Mouse (Mus musculus) midbrain, embryonic 11.5 days (tissue): Measurements from ENCODE around the gene Rasgrf1. TPM values are rescaled to one million over a fixed set of nuclear protein-coding genes. Genes with fewer than 3 reads are reported as not detected.

Experiments used
- ATAC-seq: fragments of 200-750 bp; cut with Nextera tagmentation; 2 replicates; pipeline ENCODE4 v1.8.0; 2017; ENCODE audit warnings: moderate TSS enrichment, moderate library complexity; ENCODE audit not compliant: low FRiP score
- DNase-seq: peaks from one replicate; pipeline ENCODE4 v3.0.0; 2015; ENCODE audit warnings: low spot score; ENCODE audit errors: missing footprints
- H3K27ac ChIP-seq: fragments of 300-500 bp; sonication (generic); 2 replicates; pipeline ENCODE4 v1.5.1; 2014; ENCODE audit warnings: low read depth, low read length
- H3K27me3 ChIP-seq: fragments of 300-500 bp; sonication (generic); 2 replicates; pipeline ENCODE4 v1.6.1; 2014; ENCODE audit warnings: mild to moderate bottlenecking, low read length, moderate library complexity, mixed read lengths; ENCODE audit not compliant: control insufficient read depth, insufficient read depth
- H3K36me3 ChIP-seq: fragments of 300-500 bp; sonication (generic); 2 replicates; pipeline ENCODE4 v1.6.1; 2014; ENCODE audit warnings: mild to moderate bottlenecking, low read length, moderate library complexity, mixed read lengths; ENCODE audit not compliant: control insufficient read depth, insufficient read depth
- H3K4me1 ChIP-seq: fragments of 300-500 bp; sonication (generic); 2 replicates; pipeline ENCODE4 v1.6.1; 2014; ENCODE audit warnings: low read length; ENCODE audit not compliant: control insufficient read depth, insufficient read depth
- H3K4me2 ChIP-seq: fragments of 300-500 bp; sonication (generic); 2 replicates; pipeline ENCODE4 v1.6.1; 2014; ENCODE audit warnings: mild to moderate bottlenecking, moderate library complexity
- H3K4me3 ChIP-seq: fragments of 300-500 bp; sonication (generic); 2 replicates; pipeline ENCODE4 v1.5.1; 2014; ENCODE audit warnings: low read depth, low read length
- H3K9ac ChIP-seq: fragments of 300-500 bp; sonication (generic); 2 replicates; pipeline ENCODE4 v1.6.1; 2014; ENCODE audit warnings: low read length
- H3K9me3 ChIP-seq: fragments of 300-500 bp; sonication (generic); 2 replicates; pipeline ENCODE4 v1.6.1; 2016; ENCODE audit warnings: low read length; ENCODE audit not compliant: control insufficient read depth
- WGBS: fragments of 180-500 bp; shearing (Covaris S2); extraction: QIAGEN DNeasy Blood & Tissue Kit; methylation state at CpG from one replicate; pipeline ENCODE4 v1.1.7; 2014; 5-methylcytosine and 5-hydroxymethylcytosine counted together
- polyA plus RNA-seq: library from polyadenylated mRNA; unstranded; fragments of >200 nt; fragmentation: Nextera tagmentation; extraction: Ambion mirVana; gene quantifications from 2 replicates; pipeline ENCODE4 v1.2.1, GENCODE M21; 2014

The Rasgrf1 gene
- polyA plus RNA-seq, 1 experiment from 2014 or later, result 0.18 TPM

DNA sequence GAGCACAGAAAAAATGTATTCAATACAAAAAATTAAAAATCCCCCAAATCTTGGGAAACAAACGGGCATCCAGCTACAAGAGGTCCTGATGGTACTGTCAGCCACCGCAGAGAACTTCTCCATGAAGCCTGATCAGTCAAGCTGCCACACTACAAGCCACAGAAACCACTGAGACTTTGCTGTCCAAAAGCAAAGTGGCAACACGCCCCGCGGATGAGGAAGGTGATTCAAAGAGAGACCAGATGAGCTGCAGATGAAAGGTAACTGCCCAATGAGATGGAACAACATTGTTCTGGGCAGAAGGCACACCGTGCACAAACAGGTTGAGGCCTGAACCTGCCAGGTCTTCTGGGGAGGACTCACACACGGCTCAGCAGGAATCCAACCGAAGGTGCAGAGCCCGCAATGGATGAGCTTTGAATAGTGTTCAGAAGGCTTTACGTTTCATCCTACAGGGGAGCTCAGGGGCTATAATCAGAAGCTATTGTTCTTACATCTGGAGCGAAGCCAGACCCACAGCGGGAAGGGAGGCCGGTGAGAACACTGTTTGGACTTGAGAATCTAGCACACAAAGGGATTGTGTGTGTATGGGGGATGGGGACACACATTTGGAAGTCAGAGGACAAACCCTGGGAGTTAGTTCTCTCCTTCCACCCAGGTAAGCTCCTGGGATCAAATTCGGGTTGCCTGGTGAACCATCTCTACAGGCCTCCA lies 9.4 kb upstream of the Rasgrf1 start:
- Histone ChIP-seq H3K4me2 (no peak overlapping the region), H3K4me1 (no peaks in the 10 kb centered on the region), H3K9me3 (no peaks in the 10 kb centered on the region), H3K9ac (no peak overlapping the region), H3K4me3 (no peak overlapping the region), H3K27me3 (no peaks in the 10 kb centered on the region; the same call in 1 of the 2 replicates), H3K27ac (no peak overlapping the region), H3K36me3 (no peaks in the 10 kb centered on the region)
- 30% methylated on average over 14 of the region's 14 CpGs for WGBS
- DNase-seq, result peak; percentile 70
- no peak for ATAC-seq

GRCm38 (mm10) chr9:89901184-89901583 lies 8.5 kb upstream of the Rasgrf1 start:
- no peak overlapping the region for H3K27ac ChIP-seq

GRCm38 (mm10) chr9:89902813-89903212 lies 6.9 kb upstream of the Rasgrf1 start:
- 76% methylated on average over 2 of the region's 2 CpGs for WGBS
- no peak overlapping the region for H3K4me2 ChIP-seq
- no peak overlapping the region for H3K9ac ChIP-seq
- peak; percentile 23 for DNase-seq
- H3K27me3 ChIP-seq, result peaks cover 15% of the 10 kb centered on the region
- H3K36me3 ChIP-seq, result no peaks in the 10 kb centered on the region
- no peak overlapping the region for H3K27ac ChIP-seq
- no peak for ATAC-seq
- no peaks in the 10 kb centered on the region for H3K4me1 ChIP-seq
- no peak overlapping the region for H3K4me3 ChIP-seq
- no peaks in the 10 kb centered on the region for H3K9me3 ChIP-seq

More at GRCm38 (mm10) chr9:89901184-89901583, 8.5 kb upstream of the Rasgrf1 start:
- Histone ChIP-seq H3K4me3 (no peak overlapping the region), H3K4me2 (no peak overlapping the region), H3K36me3 (no peaks in the 10 kb centered on the region), H3K4me1 (no peaks in the 10 kb centered on the region), H3K9me3 (no peaks in the 10 kb centered on the region), H3K27me3 (no peaks in the 10 kb centered on the region; the same call in 1 of the 2 replicates), H3K9ac (no peak overlapping the region)
- ATAC-seq, result no peak
- no peak for DNase-seq
- WGBS, result 73% methylated on average over 4 of the region's 4 CpGs

DNA sequence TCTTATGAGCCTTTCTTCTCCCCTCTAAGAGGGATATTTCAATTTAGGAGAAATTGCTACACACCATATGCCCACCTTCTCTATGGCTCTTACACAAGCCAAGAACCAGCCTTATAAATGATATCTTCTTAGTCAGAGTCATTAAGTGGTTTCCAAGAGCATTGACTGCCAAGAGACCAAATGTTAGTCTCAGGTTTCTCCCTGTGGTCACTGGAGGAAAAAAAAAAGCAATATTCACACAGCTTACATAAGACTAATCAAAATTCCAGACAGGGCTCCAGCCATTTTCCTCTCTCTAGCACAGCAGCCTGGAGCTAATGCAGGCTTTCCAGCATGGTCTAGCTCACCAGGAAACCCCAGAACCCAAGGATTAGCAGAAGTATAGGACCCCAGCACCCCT lies 3.1 kb upstream of the Rasgrf1 start:
- Histone ChIP-seq H3K4me1 (peaks cover 11% of the 10 kb centered on the region), H3K9ac (no peak overlapping the region), H3K4me3 (no peak overlapping the region), H3K27me3 (peaks cover 54% of the 10 kb centered on the region), H3K27ac (no peak overlapping the region), H3K9me3 (no peaks in the 10 kb centered on the region), H3K4me2 (no peak overlapping the region), H3K36me3 (no peaks in the 10 kb centered on the region)
- DNase-seq (no peak), ATAC-seq (no peak)

DNA sequence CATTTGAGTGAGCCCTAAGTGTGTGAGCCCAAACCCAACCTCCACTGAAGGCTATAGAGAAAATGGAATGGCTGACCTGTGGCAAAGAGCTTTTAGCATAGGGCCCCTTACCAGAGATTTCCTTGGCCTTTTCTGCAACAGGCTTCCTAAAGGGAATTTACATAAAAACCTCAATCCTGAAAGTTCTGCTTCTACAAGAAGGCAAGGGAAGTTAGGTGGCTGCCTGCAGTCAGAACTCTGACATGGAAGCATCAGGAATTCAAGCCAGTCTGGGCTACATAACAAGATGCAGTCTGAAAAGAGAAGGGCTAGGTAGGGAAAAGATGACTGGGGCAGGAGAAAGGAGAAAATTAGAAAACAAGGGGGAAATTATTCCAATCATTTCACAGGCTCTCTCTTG lies 1.8 kb upstream of the Rasgrf1 start:
- H3K4me2 ChIP-seq, result no peak overlapping the region
- H3K27me3 ChIP-seq, result peaks cover 66% of the 10 kb centered on the region
- H3K36me3 ChIP-seq, result no peaks in the 10 kb centered on the region
- DNase-seq, result peak; percentile 91
- no peak overlapping the region for H3K4me3 ChIP-seq
- H3K9ac ChIP-seq, result no peak overlapping the region
- ATAC-seq, result no peak
- no peaks in the 10 kb centered on the region for H3K9me3 ChIP-seq
- H3K27ac ChIP-seq, result no peak overlapping the region
- peaks cover 11% of the 10 kb centered on the region for H3K4me1 ChIP-seq

GRCm38 (mm10) chr9:89908601-89909000 lies 1.1 kb upstream of the Rasgrf1 start:
- Histone ChIP-seq H3K9ac (no peak overlapping the region), H3K4me1 (peaks cover 11% of the 10 kb centered on the region), H3K27ac (no peak overlapping the region), H3K9me3 (no peaks in the 10 kb centered on the region), H3K27me3 (peaks cover 68% of the 10 kb centered on the region), H3K36me3 (no peaks in the 10 kb centered on the region), H3K4me3 (peak overlapping the region; percentile 47), H3K4me2 (peak overlapping the region; percentile 78)
- WGBS, result under 1% methylated on average over 33 of the region's 33 CpGs
- DNase-seq, result peak; percentile 96
- ATAC-seq, result 0 out of 2 replicates have a peak, but pooled peaks have one; percentile 11

GRCm38 (mm10) chr9:89910011-89910400 lies 298 bp downstream of the Rasgrf1 start:
- Histone ChIP-seq H3K4me3 (peak overlapping the region; percentile 47), H3K27me3 (peaks cover 68% of the 10 kb centered on the region), H3K9me3 (no peaks in the 10 kb centered on the region), H3K4me1 (peaks cover 11% of the 10 kb centered on the region), H3K9ac (no peak overlapping the region; the same call in 1 of the 2 replicates), H3K4me2 (peak overlapping the region; percentile 78), H3K27ac (no peak overlapping the region), H3K36me3 (no peaks in the 10 kb centered on the region)
- ATAC-seq, result no peak; the same call in 1 of the 2 replicates
- peak; percentile 94 for DNase-seq
- 1% methylated on average over 26 of the region's 26 CpGs for WGBS

DNA sequence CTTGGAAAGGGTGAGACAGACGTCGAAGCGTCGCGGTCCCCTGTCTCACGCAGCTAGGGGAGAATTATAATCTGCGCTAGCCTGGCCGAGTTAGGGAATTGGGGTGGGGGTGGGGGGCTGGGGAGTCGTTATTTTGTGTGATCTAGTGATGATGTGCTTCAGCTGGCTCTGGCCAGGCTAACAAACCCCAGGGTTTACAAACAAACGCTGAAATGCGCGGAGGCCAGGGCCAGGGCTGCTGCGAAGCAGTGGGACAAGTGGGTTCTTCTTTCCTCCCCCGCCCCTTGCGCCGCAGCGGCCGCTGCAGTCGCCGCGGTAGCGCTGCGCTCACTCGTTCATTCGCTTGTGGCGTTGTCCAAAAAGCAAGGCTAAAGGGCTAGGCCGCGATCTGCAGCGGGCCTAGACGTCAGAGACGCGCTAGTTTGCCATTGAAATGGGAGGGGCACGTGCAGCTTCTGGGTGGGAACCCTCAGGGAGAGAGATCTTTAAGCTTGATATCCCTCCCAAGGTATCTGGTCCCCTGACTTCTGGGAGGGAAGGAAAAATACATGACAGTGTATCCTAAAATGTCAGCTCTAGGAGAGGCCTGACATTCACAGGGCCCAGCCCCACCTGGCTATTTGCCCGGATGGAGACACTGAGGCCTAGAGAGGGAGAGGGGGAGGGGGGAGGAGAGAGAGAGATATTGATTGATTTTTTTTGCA lies 1.2 kb downstream of the Rasgrf1 start:
- ATAC-seq (peak; percentile 28), DNase-seq (peak; percentile 93)
- Histone ChIP-seq H3K36me3 (no peaks in the 10 kb centered on the region), H3K27me3 (peaks cover 68% of the 10 kb centered on the region), H3K9me3 (no peaks in the 10 kb centered on the region), H3K27ac (no peak overlapping the region), H3K4me2 (peak overlapping the region; percentile 78), H3K4me3 (peak overlapping the region; percentile 2; the same call in 1 of the 2 replicates), H3K9ac (no peak overlapping the region), H3K4me1 (peaks cover 11% of the 10 kb centered on the region)
- WGBS, result 1% methylated on average over 34 of the region's 34 CpGs

DNA sequence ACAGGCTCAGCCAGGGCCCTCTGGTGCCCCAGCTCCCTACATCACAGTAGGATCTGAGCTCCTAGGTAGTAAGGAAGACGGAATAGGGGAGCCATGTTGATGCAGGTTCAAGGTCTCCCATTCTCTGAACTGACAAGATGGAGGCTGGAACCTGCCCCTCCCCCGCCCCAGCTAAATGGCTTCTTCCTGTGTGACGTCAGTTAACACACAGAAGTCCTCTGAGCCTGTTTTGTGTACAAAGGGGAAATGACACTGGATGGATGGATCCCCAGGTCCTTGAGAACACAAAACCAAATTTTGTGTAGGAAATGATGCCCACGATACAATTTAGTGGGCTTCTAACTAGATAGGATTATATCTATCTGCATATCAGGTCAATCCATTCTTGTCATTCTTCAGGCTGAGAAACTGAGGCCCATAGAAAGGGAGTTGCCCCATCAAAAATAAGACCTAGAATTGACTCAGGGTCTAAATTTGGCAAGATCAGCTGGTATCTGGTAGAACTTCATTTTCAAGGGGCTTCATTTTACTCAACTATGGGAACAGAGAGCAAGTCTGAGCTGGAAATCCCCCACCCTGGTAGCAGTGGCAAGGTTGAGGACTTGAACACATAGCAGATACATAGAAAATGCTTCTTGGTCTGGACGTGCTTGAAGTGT lies 2.3 kb downstream of the Rasgrf1 start:
- H3K4me3 ChIP-seq, result no peak overlapping the region
- ATAC-seq, result no peak
- H3K9ac ChIP-seq, result no peak overlapping the region
- DNase-seq, result no peak
- H3K27me3 ChIP-seq, result peaks cover 60% of the 10 kb centered on the region
- no peak overlapping the region for H3K4me2 ChIP-seq
- 67% methylated on average over 5 of the region's 5 CpGs for WGBS
- H3K9me3 ChIP-seq, result no peaks in the 10 kb centered on the region
- peaks cover 11% of the 10 kb centered on the region for H3K4me1 ChIP-seq
- H3K36me3 ChIP-seq, result no peaks in the 10 kb centered on the region
- no peak overlapping the region for H3K27ac ChIP-seq
